Mouse (Mus musculus): ENCODE data around the gene Jmy.

DNA sequence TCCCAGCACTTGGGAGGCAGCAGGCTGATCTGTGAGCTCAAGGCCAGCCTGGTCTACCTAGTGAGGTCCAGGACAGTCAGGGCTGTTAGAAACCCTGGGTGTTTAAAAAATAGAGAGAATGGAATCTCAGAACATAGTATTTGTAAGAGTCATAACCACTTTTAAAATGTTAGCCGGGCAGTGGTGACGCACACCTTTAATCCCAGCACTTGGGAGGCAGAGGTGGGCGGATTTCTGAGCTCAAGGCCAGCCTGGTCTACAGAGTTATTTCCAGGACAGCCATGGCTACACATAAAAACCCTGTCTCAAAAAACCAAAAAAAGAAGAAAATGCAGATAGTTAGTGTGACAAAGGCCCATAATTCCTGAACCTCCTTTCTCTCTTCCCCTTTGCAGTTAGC, 15.3 kb downstream of the Jmy start:
- no peak for TF ChIP-seq CTCF (IDR thresholded peaks at IDR 0.05; ENCODE audit: borderline replicate concordance, insufficient read depth, low read length)
- TF ChIP-seq POLR2A (IDR thresholded peaks at IDR 0.05; ENCODE audit: low read depth, low read length): no peak

Measured in embryonic fibroblast, embryonic 13.5 days (primary cell).